Mouse (Mus musculus): ENCODE results near the gene Unc5c.

Gene Unc5c

DNA sequence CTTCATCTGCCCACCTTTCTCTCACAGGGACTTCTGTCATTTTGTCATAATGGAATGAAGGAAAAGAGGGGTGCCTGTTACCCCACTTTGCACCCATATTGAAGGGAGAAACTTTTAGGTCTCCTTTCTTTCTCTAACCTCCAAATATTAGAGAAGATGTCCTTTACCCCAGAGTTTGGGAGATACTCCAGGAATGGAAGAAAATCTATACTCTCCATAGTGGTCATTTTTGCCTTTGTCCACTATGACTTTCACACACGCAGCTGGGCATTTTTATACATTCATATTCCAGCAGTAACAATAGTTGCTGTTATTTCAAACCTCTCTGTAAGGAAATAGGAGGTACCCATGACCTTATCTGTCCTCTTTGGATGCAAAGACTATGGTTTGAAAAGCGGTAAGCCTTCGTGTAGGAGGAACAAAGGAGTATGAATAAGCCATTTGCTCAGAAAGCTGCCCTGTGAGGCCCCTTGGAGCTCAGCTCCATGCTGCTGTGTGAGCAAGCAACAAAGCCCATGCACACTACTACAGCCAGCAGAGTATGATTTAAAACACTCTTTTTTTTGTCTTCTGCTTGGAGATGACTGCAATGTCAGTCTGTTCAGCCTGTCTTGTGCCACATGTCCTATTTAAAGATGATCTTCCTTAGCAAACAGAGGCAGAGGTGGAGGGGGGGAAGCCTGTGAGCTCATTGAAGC lies 353.7 kb downstream of the Unc5c start:
- no peak for DNase-seq

GRCm38 (mm10) chr3:141819331-141819941 lies 354.4 kb downstream of the Unc5c start:
- peak; percentile 22 for DNase-seq

DNA sequence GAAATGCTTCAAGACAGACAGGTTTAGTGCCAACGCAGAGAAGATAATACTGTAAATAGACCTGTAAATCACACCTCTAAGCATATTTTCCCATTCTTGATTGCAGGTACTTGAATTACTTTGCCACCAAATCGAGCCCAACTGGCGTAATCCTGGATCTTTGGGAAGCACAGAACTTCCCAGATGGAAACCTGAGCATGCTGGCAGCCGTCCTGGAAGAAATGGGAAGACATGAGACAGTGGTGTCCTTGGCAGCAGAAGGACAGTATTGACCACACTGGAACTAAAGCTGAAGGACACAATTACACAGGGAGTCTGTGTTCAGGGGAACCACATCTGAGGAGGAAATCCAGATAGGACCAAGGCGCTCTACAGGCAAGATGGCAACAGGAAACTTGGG lies 363.3 kb downstream of the Unc5c start:
- peak; percentile 12 for DNase-seq

GRCm38 (mm10) chr3:141831135-141831534 lies 366.1 kb downstream of the Unc5c start:
- peak; percentile 73 for DNase-seq

- no peak for DNase-seq
Measured at GRCm38 (mm10) chr3:141838864-141839263, 373.8 kb downstream of the Unc5c start.

- no peak for DNase-seq
Measured at GRCm38 (mm10) chr3:141849206-141849605, 384.2 kb downstream of the Unc5c start.

DNA sequence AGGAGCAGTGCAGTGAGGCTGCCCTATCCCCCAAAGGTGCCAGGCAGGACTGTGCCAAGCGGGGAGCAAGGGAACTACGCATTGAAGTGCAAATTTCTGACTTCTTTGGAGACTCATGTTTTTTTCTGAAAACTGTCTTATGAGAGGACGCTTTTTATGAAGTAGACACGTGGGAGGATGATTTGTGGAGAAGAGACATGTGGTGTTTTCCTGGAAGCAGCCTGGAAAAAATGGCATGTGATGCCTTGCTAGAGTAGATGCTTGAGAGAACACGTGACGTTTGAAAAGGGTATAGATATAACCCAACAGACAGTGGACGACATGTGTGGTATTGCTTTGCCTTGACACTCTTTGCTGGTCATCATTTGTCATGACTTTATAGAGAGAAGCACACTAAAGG lies 385.1 kb downstream of the Unc5c start:
- no peak for DNase-seq

DNA sequence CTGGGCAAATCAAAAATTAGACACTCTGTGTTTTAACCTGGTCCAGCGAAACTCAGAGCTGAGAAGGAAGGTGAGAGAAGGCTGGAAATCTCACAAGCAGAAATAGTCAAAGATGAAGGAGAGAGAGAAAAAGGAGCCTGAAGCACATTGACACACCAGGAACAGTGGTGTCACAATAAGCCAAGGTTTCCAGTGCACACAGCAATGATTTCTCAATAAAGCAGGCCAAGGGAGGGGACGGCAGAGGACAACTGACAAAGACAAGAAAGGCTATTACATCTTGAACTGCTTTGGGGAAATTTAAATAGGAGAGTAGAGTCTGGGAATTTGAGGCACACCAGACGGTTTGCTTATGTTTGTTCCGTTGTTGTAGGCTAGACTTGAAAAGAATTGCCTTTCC lies 389.3 kb downstream of the Unc5c start:
- DNase-seq = no peak

DNA sequence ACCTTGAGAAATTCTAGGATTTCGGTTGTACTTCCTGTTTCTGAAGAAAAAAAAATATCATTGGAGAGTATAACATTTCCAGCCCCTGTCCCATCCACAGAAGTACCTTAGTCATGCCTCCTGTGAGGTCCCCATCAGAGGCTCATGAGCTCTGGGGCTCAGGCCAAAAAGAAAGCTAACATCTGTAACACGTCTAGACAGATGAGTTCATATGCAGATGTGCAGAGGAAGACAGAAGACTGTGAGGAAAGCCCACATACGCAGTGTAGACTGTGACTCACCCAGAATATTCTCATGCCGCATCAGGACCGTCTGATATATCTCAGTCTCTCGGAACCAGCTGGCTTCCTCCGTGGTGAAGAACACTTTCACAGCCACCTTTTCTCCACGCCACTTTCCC lies 392.1 kb downstream of the Unc5c start:
- DNase-seq = no peak

- peak; percentile 46 for DNase-seq
Measured at GRCm38 (mm10) chr3:141862816-141863461, 397.9 kb downstream of the Unc5c start.

DNA sequence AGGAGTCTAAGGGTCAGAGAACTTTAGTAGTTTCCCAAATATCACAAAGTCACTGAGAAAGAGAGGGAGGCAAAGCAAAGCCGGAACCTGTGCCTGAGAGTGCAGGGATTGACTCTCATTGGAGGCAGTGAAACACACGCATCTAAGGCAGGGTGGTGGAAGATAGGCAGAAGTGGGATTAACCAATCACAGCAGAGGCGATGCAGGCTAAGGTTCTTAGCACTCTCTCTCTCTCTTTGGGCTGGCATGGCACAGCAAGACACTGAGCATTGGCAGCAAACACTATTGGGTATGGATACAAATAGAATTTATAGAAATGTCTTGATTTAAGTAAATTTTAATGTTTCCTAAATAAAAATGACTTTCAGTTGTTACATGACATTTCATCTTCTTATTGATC lies 406.8 kb downstream of the Unc5c start:
- no peak for DNase-seq

- DNase-seq = no peak
Measured at GRCm38 (mm10) chr3:141872337-141873042, 407.5 kb downstream of the Unc5c start.

GRCm38 (mm10) chr3:141882496-141882895 lies 417.5 kb downstream of the Unc5c start:
- DNase-seq = no peak

- DNase-seq = no peak
Measured at GRCm38 (mm10) chr3:141884190-141884589, 419.2 kb downstream of the Unc5c start.
